Mouse (Mus musculus): ENCODE results near the gene Snx29.

Gene Snx29

DNA sequence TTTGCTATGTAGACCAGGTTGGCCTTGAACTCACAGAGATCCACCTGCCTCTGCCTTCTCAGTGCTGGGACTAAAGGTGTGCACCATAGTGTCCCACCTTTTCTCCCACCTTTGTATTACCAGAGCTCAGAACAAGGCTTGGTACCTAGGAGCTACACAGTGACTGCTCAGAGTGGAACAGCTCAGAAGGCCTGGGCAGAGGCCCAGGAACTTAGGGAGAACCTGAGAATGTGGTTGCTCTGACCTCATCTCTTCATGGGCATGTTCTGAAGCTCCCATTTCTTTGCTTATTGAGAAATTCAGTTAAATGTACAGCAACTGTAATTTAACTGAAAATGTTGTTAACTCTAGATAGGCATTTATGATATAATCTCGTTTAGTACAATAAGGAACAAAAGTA is 44.1 kb downstream of the Snx29 start:
- H3K36me3 ChIP-seq (ENCODE audit: insufficient read depth, low read length), result peaks cover 22% of the 10 kb centered on the region
- H3K4me3 ChIP-seq (replicated peaks; ENCODE audit: low read length), result no peak overlapping the region
- no peaks in the 10 kb centered on the region for H3K27me3 ChIP-seq (ENCODE audit: insufficient read depth, low read length)
- H3K4me1 ChIP-seq (replicated peaks; ENCODE audit: low read depth, low read length), result peaks cover 61% of the 10 kb centered on the region
- no peak for TF ChIP-seq CTCF (conservative IDR thresholded peaks at IDR 0.05; ENCODE audit: low read length)
- TF ChIP-seq POU5F1 (IDR thresholded peaks at IDR 0.05; ENCODE audit: borderline replicate concordance, low read length), result no peak
- no peak for TF ChIP-seq NANOG (IDR thresholded peaks at IDR 0.05; ENCODE audit: borderline replicate concordance, low read length)
- no peaks in the 10 kb centered on the region for H3K9me3 ChIP-seq (ENCODE audit: low read length)

DNA sequence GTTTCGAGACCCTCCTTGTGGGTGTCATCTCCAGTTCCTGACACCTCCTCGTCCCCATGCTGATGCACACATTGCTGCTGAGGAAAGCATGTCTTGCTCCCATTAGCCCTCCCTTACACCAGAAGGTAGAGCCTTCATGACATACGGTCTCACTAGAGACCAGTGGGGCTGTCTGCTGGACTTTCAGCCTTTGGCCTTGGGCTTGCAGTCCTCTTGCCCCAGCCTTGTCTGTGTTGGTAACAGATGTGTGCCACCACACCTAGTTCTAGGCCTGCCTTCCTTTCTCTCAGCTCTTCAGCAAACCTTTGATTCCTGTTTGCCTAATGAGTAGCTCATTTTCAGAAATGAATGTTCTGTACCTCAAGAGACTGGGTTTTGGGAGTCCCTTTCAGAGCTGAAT is 45.7 kb downstream of the Snx29 start:
- Histone ChIP-seq H3K9me3 (ENCODE audit: low read length) (no peaks in the 10 kb centered on the region), H3K36me3 (ENCODE audit: insufficient read depth, low read length) (peaks cover 27% of the 10 kb centered on the region), H3K27me3 (ENCODE audit: insufficient read depth, low read length) (no peaks in the 10 kb centered on the region), H3K4me1 (replicated peaks; ENCODE audit: low read depth, low read length) (peaks cover 55% of the 10 kb centered on the region), H3K4me3 (replicated peaks; ENCODE audit: low read length) (no peak overlapping the region)
- no peak for TF ChIP-seq CTCF (conservative IDR thresholded peaks at IDR 0.05; ENCODE audit: low read length)
- TF ChIP-seq NANOG (IDR thresholded peaks at IDR 0.05; ENCODE audit: borderline replicate concordance, low read length), result no peak
- no peak for TF ChIP-seq POU5F1 (IDR thresholded peaks at IDR 0.05; ENCODE audit: borderline replicate concordance, low read length)

DNA sequence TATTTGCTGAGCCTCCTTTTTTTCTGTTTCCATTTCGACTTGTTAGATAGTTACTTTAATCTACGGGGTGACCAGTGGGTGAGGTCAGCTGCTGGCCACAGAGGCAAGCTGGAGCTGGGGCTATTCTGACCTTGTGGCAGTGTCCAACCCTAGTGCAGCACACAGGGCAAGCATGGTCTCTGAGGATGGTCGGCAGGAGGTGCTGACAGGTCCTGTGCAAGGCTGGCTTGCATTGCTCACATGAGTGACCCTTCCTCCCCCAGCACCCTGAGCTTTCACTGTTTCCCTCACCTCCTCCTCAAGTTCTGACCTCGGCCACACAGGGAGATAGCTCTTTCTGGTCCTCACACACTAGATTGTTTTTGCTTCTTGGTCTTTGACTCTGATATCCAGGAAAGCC is 46.5 kb downstream of the Snx29 start:
- no peaks in the 10 kb centered on the region for H3K27me3 ChIP-seq (ENCODE audit: insufficient read depth, low read length)
- no peak overlapping the region for H3K4me3 ChIP-seq (replicated peaks; ENCODE audit: low read length)
- H3K4me1 ChIP-seq (replicated peaks; ENCODE audit: low read depth, low read length), result peaks cover 58% of the 10 kb centered on the region
- no peaks in the 10 kb centered on the region for H3K9me3 ChIP-seq (ENCODE audit: low read length)
- TF ChIP-seq POU5F1 (IDR thresholded peaks at IDR 0.05; ENCODE audit: borderline replicate concordance, low read length), result no peak
- no peak for TF ChIP-seq NANOG (IDR thresholded peaks at IDR 0.05; ENCODE audit: borderline replicate concordance, low read length)
- no peak for TF ChIP-seq CTCF (conservative IDR thresholded peaks at IDR 0.05; ENCODE audit: low read length)
- H3K36me3 ChIP-seq (ENCODE audit: insufficient read depth, low read length), result peaks cover 27% of the 10 kb centered on the region

DNA sequence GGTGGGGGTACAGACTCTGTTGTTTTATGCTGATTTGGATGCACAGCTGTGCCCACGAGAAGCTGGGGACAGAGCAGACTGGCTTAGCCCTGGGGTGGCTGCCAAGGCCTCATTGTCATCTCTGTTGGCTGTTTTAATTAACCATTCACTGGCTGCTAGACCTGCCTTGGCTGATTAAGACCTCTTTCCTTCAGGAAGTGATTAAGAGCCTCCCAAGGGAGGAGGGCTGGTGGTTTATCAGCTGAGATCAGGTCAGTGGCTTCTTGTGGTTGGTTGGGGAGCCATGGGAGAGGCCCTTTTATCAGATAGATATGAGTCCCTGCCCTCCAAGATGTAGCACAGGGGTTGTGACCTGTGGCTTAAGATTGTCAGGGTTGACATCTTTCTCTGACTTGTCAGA is 46.9 kb downstream of the Snx29 start:
- H3K27me3 ChIP-seq (ENCODE audit: insufficient read depth, low read length), result no peaks in the 10 kb centered on the region
- H3K4me1 ChIP-seq (replicated peaks; ENCODE audit: low read depth, low read length), result peaks cover 58% of the 10 kb centered on the region
- no peak overlapping the region for H3K4me3 ChIP-seq (replicated peaks; ENCODE audit: low read length)
- no peaks in the 10 kb centered on the region for H3K9me3 ChIP-seq (ENCODE audit: low read length)
- no peak for TF ChIP-seq CTCF (conservative IDR thresholded peaks at IDR 0.05; ENCODE audit: low read length)
- TF ChIP-seq POU5F1 (IDR thresholded peaks at IDR 0.05; ENCODE audit: borderline replicate concordance, low read length), result no peak
- no peak for TF ChIP-seq NANOG (IDR thresholded peaks at IDR 0.05; ENCODE audit: borderline replicate concordance, low read length)
- H3K36me3 ChIP-seq (ENCODE audit: insufficient read depth, low read length), result peaks cover 27% of the 10 kb centered on the region

- TF ChIP-seq POU5F1 (IDR thresholded peaks at IDR 0.05; ENCODE audit: borderline replicate concordance, low read length) (no peak), NANOG (IDR thresholded peaks at IDR 0.05; ENCODE audit: borderline replicate concordance, low read length) (no peak), CTCF (conservative IDR thresholded peaks at IDR 0.05; ENCODE audit: low read length) (no peak)
- Histone ChIP-seq H3K4me1 (replicated peaks; ENCODE audit: low read depth, low read length) (peaks cover 58% of the 10 kb centered on the region), H3K27me3 (ENCODE audit: insufficient read depth, low read length) (no peaks in the 10 kb centered on the region), H3K36me3 (ENCODE audit: insufficient read depth, low read length) (peaks cover 27% of the 10 kb centered on the region), H3K4me3 (replicated peaks; ENCODE audit: low read length) (no peak overlapping the region), H3K9me3 (ENCODE audit: low read length) (no peaks in the 10 kb centered on the region)
Observed at GRCm38 (mm10) chr16:11370132-11370544, 47.4 kb downstream of the Snx29 start.

DNA sequence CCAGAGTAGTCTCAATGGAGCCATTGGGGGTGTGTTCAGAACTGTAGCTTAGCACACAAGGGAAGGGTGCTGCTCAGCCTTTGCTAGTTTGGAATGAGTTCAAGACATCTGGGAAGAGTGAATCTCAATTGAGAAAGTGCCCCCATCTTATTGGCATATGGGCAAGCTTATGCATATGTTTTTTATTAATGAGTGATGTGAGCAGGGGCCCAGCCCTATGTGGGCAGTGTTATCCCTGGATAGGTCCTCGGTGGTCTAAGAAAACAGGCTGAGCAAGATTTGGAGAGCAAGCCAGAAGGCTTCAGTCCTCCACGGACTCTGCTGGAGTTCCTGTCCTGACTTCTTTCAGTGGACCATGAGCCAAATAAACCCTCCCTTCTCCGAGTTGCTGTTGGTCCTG is 56.6 kb downstream of the Snx29 start:
- TF ChIP-seq NANOG (IDR thresholded peaks at IDR 0.05; ENCODE audit: borderline replicate concordance, low read length), result no peak
- TF ChIP-seq CTCF (conservative IDR thresholded peaks at IDR 0.05; ENCODE audit: low read length), result no peak
- no peaks in the 10 kb centered on the region for H3K27me3 ChIP-seq (ENCODE audit: insufficient read depth, low read length)
- H3K4me3 ChIP-seq (replicated peaks; ENCODE audit: low read length), result no peak overlapping the region
- H3K4me1 ChIP-seq (replicated peaks; ENCODE audit: low read depth, low read length), result no peaks in the 10 kb centered on the region
- peaks cover 8% of the 10 kb centered on the region for H3K36me3 ChIP-seq (ENCODE audit: insufficient read depth, low read length)
- H3K9me3 ChIP-seq (ENCODE audit: low read length), result no peaks in the 10 kb centered on the region

DNA sequence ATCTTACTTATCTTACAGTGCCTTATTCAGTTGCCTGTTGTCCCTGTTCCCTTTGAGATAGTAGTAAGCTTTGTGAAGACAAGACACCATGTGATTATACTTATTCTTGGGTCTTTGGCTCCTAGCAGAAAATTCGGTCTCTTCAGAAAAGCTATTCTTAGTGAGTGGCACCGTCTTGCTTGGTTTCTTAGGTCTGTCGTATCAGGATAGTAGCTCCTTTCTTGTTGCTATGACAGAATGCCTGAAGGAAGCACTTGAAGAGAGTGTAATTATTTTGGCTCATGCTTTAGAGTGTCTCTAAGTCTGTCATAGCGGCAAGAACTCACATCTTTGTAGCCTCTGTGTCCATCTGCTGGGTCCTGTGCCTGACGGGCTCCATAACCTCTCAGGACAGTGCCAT is 57.3 kb downstream of the Snx29 start:
- TF ChIP-seq CTCF (conservative IDR thresholded peaks at IDR 0.05; ENCODE audit: low read length) (no peak), NANOG (IDR thresholded peaks at IDR 0.05; ENCODE audit: borderline replicate concordance, low read length) (no peak), POU5F1 (IDR thresholded peaks at IDR 0.05; ENCODE audit: borderline replicate concordance, low read length) (no peak)
- Histone ChIP-seq H3K9me3 (ENCODE audit: low read length) (no peaks in the 10 kb centered on the region), H3K36me3 (ENCODE audit: insufficient read depth, low read length) (peaks cover 8% of the 10 kb centered on the region), H3K27me3 (ENCODE audit: insufficient read depth, low read length) (no peaks in the 10 kb centered on the region), H3K4me1 (replicated peaks; ENCODE audit: low read depth, low read length) (peaks cover 2% of the 10 kb centered on the region), H3K4me3 (replicated peaks; ENCODE audit: low read length) (no peak overlapping the region)

DNA sequence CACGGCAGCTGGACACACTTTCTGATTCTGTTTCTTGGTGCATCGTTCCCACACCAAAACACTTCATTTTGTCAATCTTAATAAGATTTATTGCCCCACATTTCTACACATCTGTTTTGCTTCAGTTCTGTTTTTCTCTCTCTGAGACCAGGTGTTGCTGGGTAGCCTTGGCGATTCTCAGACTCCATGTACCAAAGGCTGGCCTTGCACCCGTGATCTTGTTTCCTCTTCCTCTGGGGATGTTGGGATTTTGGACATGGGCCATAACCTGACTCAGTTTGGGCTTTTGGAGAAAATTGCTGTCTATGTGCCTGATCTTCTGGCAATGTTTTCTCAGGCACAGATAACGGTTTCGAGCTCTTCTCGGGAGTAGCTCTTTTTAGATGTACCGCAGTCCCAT is 58.2 kb downstream of the Snx29 start:
- TF ChIP-seq NANOG (IDR thresholded peaks at IDR 0.05; ENCODE audit: borderline replicate concordance, low read length), result no peak
- no peak for TF ChIP-seq CTCF (conservative IDR thresholded peaks at IDR 0.05; ENCODE audit: low read length)
- no peak for TF ChIP-seq POU5F1 (IDR thresholded peaks at IDR 0.05; ENCODE audit: borderline replicate concordance, low read length)
- Histone ChIP-seq H3K4me3 (replicated peaks; ENCODE audit: low read length) (no peak overlapping the region), H3K27me3 (ENCODE audit: insufficient read depth, low read length) (no peaks in the 10 kb centered on the region), H3K36me3 (ENCODE audit: insufficient read depth, low read length) (peaks cover 8% of the 10 kb centered on the region), H3K4me1 (replicated peaks; ENCODE audit: low read depth, low read length) (peaks cover 9% of the 10 kb centered on the region), H3K9me3 (ENCODE audit: low read length) (no peaks in the 10 kb centered on the region)

- no peaks in the 10 kb centered on the region for H3K27me3 ChIP-seq (ENCODE audit: insufficient read depth, low read length)
- TF ChIP-seq CTCF (conservative IDR thresholded peaks at IDR 0.05; ENCODE audit: low read length), result no peak
- TF ChIP-seq POU5F1 (IDR thresholded peaks at IDR 0.05; ENCODE audit: borderline replicate concordance, low read length), result no peak
- TF ChIP-seq NANOG (IDR thresholded peaks at IDR 0.05; ENCODE audit: borderline replicate concordance, low read length), result no peak
- no peaks in the 10 kb centered on the region for H3K36me3 ChIP-seq (ENCODE audit: insufficient read depth, low read length)
- H3K4me1 ChIP-seq (replicated peaks; ENCODE audit: low read depth, low read length), result peaks cover 29% of the 10 kb centered on the region
- no peaks in the 10 kb centered on the region for H3K9me3 ChIP-seq (ENCODE audit: low read length)
- no peak overlapping the region for H3K4me3 ChIP-seq (replicated peaks; ENCODE audit: low read length)
Observed at GRCm38 (mm10) chr16:11384361-11384760, 61.7 kb downstream of the Snx29 start.

Measured in E14TG2a.4 (cell line).